Mouse (Mus musculus): ENCODE measurements around the gene Cep152.

DNA sequence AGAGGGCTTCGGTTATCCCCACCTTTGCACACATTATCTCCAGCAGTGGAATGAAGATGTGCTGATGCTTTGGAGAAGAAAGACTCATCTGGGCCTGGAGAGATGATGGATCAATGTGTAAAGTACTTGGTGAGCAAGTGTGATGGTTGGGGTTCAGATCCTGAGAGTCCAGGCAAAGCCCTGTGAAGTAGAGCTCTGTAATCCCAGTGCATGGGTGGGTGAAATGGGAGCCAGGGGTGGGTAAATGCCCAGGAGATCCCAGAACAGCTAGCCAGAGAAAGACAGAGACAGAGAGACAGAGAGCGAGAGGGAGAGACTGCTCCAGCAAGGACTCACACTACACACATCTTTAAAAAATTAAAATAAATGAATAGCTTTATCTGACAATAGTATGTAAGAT, 28.4 kb upstream of the Cep152 start:
- TF ChIP-seq CTCF (IDR thresholded peaks at IDR 0.05; ENCODE audit: control insufficient read depth, insufficient read depth, insufficient replicate concordance, low read depth, low read length) (no peak), POLR2A (IDR thresholded peaks at IDR 0.05; ENCODE audit: control insufficient read depth, low read depth, low read length) (no peak)
